Mouse (Mus musculus): ENCODE results near the gene Dnajb1. TPM values are rescaled to one million over a fixed set of nuclear protein-coding genes. Genes with fewer than 3 reads are reported as not detected.

The Dnajb1 gene
- 54.4 and 61.4 TPM in 2 replicates for polyA plus RNA-seq (2014; fragmentation: Nextera tagmentation; extraction: Ambion mirVana)

GRCm38 (mm10) chr8:83607661-83608397, at the start of gene Dnajb1, which contains the start of gene Tecr:
TSS of gene Dnajb1 (plus strand) at chr8:83608193.
TSS of gene Tecr (minus strand) at chr8:83607971.
- H3K36me3 ChIP-seq (replicated peaks; ENCODE audit: control insufficient read depth, insufficient read depth, low read depth, low read length): peaks cover 11% of the 10 kb centered on the region
- H3K27ac ChIP-seq (replicated peaks; ENCODE audit: low read depth, low read length): peak within 1 kb of the TSS; percentile 93
- no peaks in the 10 kb centered on the region for H3K9me3 ChIP-seq (replicated peaks; ENCODE audit: control insufficient read depth, low read length)
- H3K4me2 ChIP-seq (ENCODE audit: low read depth, low read length): peak within 1 kb of the TSS; percentile 84
- H3K9ac ChIP-seq (replicated peaks; ENCODE audit: low read length): peak within 1 kb of the TSS; percentile 89
- no peaks in the 10 kb centered on the region for H3K27me3 ChIP-seq (ENCODE audit: control insufficient read depth, insufficient read depth, low read length)
- peak; percentile 100 for DNase-seq (ENCODE audit: low spot score)
- H3K4me1 ChIP-seq (ENCODE audit: control insufficient read depth, insufficient read depth, low read length): peaks cover 3% of the 10 kb centered on the region
- peak within 1 kb of the TSS; percentile 80 for H3K4me3 ChIP-seq (ENCODE audit: low read depth, low read length)
- under 1% methylated on average over 64 of the region's 69 CpGs for WGBS
- peak; percentile 96 for ATAC-seq (replicated peaks; ENCODE audit: insufficient number of reproducible peaks, low FRiP score, low TSS enrichment, low read depth)

DNA sequence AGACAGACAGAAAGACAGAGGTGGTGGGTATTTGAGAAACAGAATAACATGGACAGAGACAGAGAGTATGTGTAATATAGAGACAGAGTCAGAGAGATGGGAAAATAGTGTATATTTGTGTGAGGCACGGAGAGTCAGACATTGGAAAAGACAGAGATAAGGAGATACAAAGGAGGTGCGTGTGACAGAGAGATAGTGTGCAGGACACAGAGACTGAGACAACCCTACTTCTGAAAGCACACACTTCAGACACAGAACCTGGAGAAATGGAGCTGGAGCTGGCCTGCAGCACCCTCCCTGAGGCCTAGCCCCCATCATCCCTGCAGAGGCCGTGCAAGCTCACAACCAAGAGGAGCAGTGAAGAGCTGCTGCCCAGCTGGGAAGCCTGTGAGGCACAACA, 45.3 kb upstream of the Dnajb1 start:
- DNase-seq (ENCODE audit: low spot score): no peak

DNA sequence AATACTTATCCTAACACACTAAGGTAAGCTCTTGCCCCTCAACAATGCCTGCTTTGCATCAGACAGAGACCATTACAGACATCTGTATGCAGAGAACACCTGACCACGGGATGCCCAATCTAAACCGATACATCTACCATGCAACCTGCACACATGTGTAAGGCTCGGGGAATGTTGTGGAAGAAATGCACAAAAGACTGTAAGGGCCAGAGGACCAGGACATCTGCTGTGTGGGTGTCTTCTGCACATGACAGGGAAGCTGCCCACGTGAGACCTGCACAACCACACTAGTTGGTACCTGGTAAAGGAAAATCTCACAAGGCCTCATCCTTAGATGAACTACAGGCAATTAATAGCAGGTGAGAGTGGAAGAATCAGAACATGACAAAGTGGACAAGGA, 44.7 kb upstream of the Dnajb1 start:
- Histone ChIP-seq H3K9ac (replicated peaks; ENCODE audit: low read length) (no peak overlapping the region), H3K27me3 (ENCODE audit: control insufficient read depth, insufficient read depth, low read length) (no peaks in the 10 kb centered on the region), H3K36me3 (replicated peaks; ENCODE audit: control insufficient read depth, insufficient read depth, low read depth, low read length) (no peaks in the 10 kb centered on the region), H3K9me3 (replicated peaks; ENCODE audit: control insufficient read depth, low read length) (no peaks in the 10 kb centered on the region), H3K4me3 (ENCODE audit: low read depth, low read length) (no peak overlapping the region), H3K27ac (replicated peaks; ENCODE audit: low read depth, low read length) (no peak overlapping the region), H3K4me2 (ENCODE audit: low read depth, low read length) (no peak overlapping the region), H3K4me1 (ENCODE audit: control insufficient read depth, insufficient read depth, low read length) (no peaks in the 10 kb centered on the region)
- ATAC-seq (replicated peaks; ENCODE audit: insufficient number of reproducible peaks, low FRiP score, low TSS enrichment, low read depth) (no peak), DNase-seq (ENCODE audit: low spot score) (no peak)
- 79% methylated on average over 4 of the region's 4 CpGs for WGBS

More for the DNA sequence above, 45.3 kb upstream of the Dnajb1 start:
- H3K36me3 ChIP-seq (replicated peaks; ENCODE audit: control insufficient read depth, insufficient read depth, low read depth, low read length): no peaks in the 10 kb centered on the region
- no peak for ATAC-seq (replicated peaks; ENCODE audit: insufficient number of reproducible peaks, low FRiP score, low TSS enrichment, low read depth)
- WGBS: 75% methylated on average over 3 of the region's 3 CpGs
- H3K4me2 ChIP-seq (ENCODE audit: low read depth, low read length): no peak overlapping the region
- no peaks in the 10 kb centered on the region for H3K4me1 ChIP-seq (ENCODE audit: control insufficient read depth, insufficient read depth, low read length)
- no peaks in the 10 kb centered on the region for H3K9me3 ChIP-seq (replicated peaks; ENCODE audit: control insufficient read depth, low read length)
- no peaks in the 10 kb centered on the region for H3K27me3 ChIP-seq (ENCODE audit: control insufficient read depth, insufficient read depth, low read length)
- no peak overlapping the region for H3K4me3 ChIP-seq (ENCODE audit: low read depth, low read length)
- no peak overlapping the region for H3K9ac ChIP-seq (replicated peaks; ENCODE audit: low read length)
- no peak overlapping the region for H3K27ac ChIP-seq (replicated peaks; ENCODE audit: low read depth, low read length)

DNA sequence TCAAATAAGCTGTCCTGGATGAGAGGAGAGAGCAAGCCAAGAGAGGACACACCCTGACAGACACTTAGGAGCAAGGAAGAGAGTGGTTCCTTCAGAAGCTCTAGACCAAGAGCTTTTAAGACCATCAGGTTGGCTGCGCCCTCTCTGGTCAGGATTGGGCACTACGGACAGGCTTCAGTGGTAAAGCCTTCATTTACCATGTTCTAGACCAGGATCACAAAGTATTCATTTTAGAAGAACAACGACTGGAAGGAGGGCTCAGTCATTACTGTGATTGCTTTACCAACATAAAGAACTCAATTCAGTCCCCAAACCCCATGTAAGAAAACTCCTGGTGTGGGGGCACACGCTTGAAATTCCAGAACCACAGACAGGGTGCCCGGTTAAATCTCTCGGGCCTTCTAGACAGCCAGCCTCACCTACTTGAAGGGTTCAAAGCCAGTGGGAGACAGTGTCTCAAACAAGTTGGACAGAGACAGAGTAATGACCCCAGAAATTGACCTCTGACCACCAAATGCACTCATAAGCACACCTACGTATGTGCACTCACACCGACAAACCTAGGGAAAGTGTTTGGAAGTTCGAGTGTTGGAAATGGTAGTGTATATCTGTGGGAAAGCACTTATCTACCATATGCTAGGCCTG, 42.1 kb upstream of the Dnajb1 start:
- WGBS: 74% methylated on average over 9 of the region's 9 CpGs
- Histone ChIP-seq H3K9ac (replicated peaks; ENCODE audit: low read length) (no peak overlapping the region), H3K36me3 (replicated peaks; ENCODE audit: control insufficient read depth, insufficient read depth, low read depth, low read length) (peaks cover 3% of the 10 kb centered on the region), H3K4me2 (ENCODE audit: low read depth, low read length) (no peak overlapping the region), H3K9me3 (replicated peaks; ENCODE audit: control insufficient read depth, low read length) (no peaks in the 10 kb centered on the region), H3K27ac (replicated peaks; ENCODE audit: low read depth, low read length) (no peak overlapping the region), H3K27me3 (ENCODE audit: control insufficient read depth, insufficient read depth, low read length) (no peaks in the 10 kb centered on the region), H3K4me1 (ENCODE audit: control insufficient read depth, insufficient read depth, low read length) (no peaks in the 10 kb centered on the region), H3K4me3 (ENCODE audit: low read depth, low read length) (no peak overlapping the region)
- DNase-seq (ENCODE audit: low spot score): peak; percentile 56
- no peak for ATAC-seq (replicated peaks; ENCODE audit: insufficient number of reproducible peaks, low FRiP score, low TSS enrichment, low read depth)

DNA sequence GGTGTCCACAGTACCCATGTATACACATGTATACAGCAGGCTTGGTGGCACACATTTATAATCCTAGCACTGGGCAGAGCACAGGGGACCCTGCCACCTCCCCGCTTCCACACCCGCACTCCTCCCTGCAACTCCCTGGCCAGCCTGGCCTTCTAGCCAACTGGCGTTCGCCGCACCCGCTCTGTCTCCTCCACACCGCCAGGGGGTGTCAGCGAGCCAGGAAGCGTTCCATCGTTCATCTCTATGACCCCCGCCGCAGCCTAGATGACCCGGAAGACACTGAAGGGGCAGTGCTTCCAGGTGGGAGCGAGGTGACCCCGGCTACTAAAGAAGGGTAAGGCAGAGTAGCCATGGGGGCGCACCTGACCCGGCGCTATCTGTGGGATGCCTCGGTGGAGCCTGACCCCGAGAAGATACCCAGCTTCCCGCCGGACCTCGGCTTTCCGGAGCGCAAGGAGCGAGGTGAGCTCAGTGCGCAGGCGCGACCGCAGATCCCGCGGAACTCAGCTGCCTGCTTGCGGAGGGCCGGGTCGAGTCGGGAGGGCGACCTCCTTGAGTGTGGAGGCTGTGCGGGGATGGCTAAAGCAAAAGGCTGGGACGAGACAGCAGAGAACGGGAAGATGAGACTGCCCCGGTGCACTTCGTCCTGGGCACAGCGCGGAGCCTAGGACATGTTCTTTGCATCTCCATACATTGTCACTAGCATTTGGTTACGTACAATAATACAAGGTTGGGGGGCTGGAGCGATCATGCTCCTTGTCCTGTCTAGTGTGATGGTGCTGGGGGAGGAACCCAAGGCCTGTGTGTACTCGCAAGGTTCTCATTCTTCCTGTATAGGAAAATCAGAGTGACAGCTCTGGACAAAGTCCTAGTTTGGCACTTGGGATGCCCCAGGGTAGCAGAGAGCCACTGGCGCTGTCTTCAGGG, 41.3 kb upstream of the Dnajb1 start, which contains the start of gene Ndufb7:
Gene Ndufb7, plus strand, starts transcription at position 203 of the 927 bp plus-strand sequence.
- Histone ChIP-seq H3K27ac (replicated peaks; ENCODE audit: low read depth, low read length) (no peak within 1 kb of the TSS; the same call in 1 of the 2 replicates), H3K4me2 (ENCODE audit: low read depth, low read length) (peak within 1 kb of the TSS; percentile 59), H3K9ac (replicated peaks; ENCODE audit: low read length) (peak within 1 kb of the TSS; percentile 77), H3K4me3 (ENCODE audit: low read depth, low read length) (peak within 1 kb of the TSS; percentile 73), H3K36me3 (replicated peaks; ENCODE audit: control insufficient read depth, insufficient read depth, low read depth, low read length) (peaks cover 9% of the 10 kb centered on the region), H3K27me3 (ENCODE audit: control insufficient read depth, insufficient read depth, low read length) (no peaks in the 10 kb centered on the region), H3K4me1 (ENCODE audit: control insufficient read depth, insufficient read depth, low read length) (no peaks in the 10 kb centered on the region), H3K9me3 (replicated peaks; ENCODE audit: control insufficient read depth, low read length) (no peaks in the 10 kb centered on the region)
- peak; percentile 85 for ATAC-seq (replicated peaks; ENCODE audit: insufficient number of reproducible peaks, low FRiP score, low TSS enrichment, low read depth)
- WGBS: under 1% methylated on average over 48 of the region's 48 CpGs
- DNase-seq (ENCODE audit: low spot score): peak; percentile 94

DNA sequence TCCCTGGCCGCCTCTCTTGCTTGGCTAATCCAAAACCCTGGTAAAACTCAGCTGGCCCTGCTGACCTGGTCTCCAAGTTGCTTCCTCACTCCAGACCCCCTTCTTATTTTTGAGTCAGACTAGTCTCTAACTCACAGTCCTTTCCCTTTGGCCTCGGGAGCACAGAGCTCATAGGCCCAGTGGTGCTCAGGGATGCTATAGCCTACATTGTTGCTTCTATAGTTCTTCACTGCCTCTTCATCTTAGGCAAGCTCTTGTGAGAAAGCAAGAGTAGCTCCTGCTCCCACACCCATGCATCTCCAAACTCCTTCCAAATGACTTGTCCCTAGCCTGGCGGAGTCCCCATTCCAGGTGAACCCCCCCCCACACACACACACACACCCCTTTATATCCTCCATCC, 40.3 kb upstream of the Dnajb1 start:
- Histone ChIP-seq H3K4me3 (ENCODE audit: low read depth, low read length) (peak overlapping the region; percentile 73), H3K4me2 (ENCODE audit: low read depth, low read length) (peak overlapping the region; percentile 59), H3K27me3 (ENCODE audit: control insufficient read depth, insufficient read depth, low read length) (no peaks in the 10 kb centered on the region), H3K9ac (replicated peaks; ENCODE audit: low read length) (peak overlapping the region; percentile 77), H3K9me3 (replicated peaks; ENCODE audit: control insufficient read depth, low read length) (no peaks in the 10 kb centered on the region), H3K4me1 (ENCODE audit: control insufficient read depth, insufficient read depth, low read length) (no peaks in the 10 kb centered on the region), H3K27ac (replicated peaks; ENCODE audit: low read depth, low read length) (no peak overlapping the region), H3K36me3 (replicated peaks; ENCODE audit: control insufficient read depth, insufficient read depth, low read depth, low read length) (peaks cover 11% of the 10 kb centered on the region)
- ATAC-seq (replicated peaks; ENCODE audit: insufficient number of reproducible peaks, low FRiP score, low TSS enrichment, low read depth): no peak
- WGBS: 60% methylated on average over 3 of the region's 3 CpGs
- DNase-seq (ENCODE audit: low spot score): no peak

- H3K4me1 ChIP-seq (ENCODE audit: control insufficient read depth, insufficient read depth, low read length): no peaks in the 10 kb centered on the region
- ATAC-seq (replicated peaks; ENCODE audit: insufficient number of reproducible peaks, low FRiP score, low TSS enrichment, low read depth): no peak
- H3K27ac ChIP-seq (replicated peaks; ENCODE audit: low read depth, low read length): no peak overlapping the region
- no peak overlapping the region for H3K4me2 ChIP-seq (ENCODE audit: low read depth, low read length)
- H3K9ac ChIP-seq (replicated peaks; ENCODE audit: low read length): no peak overlapping the region
- H3K36me3 ChIP-seq (replicated peaks; ENCODE audit: control insufficient read depth, insufficient read depth, low read depth, low read length): peaks cover 11% of the 10 kb centered on the region
- no peaks in the 10 kb centered on the region for H3K27me3 ChIP-seq (ENCODE audit: control insufficient read depth, insufficient read depth, low read length)
- H3K9me3 ChIP-seq (replicated peaks; ENCODE audit: control insufficient read depth, low read length): no peaks in the 10 kb centered on the region
- no peak for DNase-seq (ENCODE audit: low spot score)
- 72% methylated on average over 5 of the region's 5 CpGs for WGBS
- H3K4me3 ChIP-seq (ENCODE audit: low read depth, low read length): no peak overlapping the region
Observed at GRCm38 (mm10) chr8:83568128-83568527, 39.9 kb upstream of the Dnajb1 start.
